Mouse (Mus musculus) MEL (cell line): Measurements from ENCODE around the gene Pdcl3.
"Not testable (repeated sequence)": the region's sequence is repeated elsewhere in the genome, so short reads cannot be mapped to it uniquely, and the experiment has no call there.

Source experiments
- CTCF ChIP-seq, 3 experiments: IDR thresholded peaks in 2 of 3; conservative IDR thresholded peaks in 1 of 3; 2 replicates each; pipeline ENCODE4 v1.5.1; 2011 to 2012; ENCODE audit warnings: low read length in 3 of 3, low read depth in 2 of 3, mild to moderate bottlenecking in 2 of 3, improper control_type of control experiment in 1 of 3, inconsistent platforms in 1 of 3, mixed read lengths in 1 of 3, moderate library complexity in 1 of 3; ENCODE audit not compliant: control insufficient read depth in 1 of 3, insufficient read depth in 1 of 3, poor library complexity in 1 of 3, severe bottlenecking in 1 of 3
- ELF1 ChIP-seq: IDR thresholded peaks from 2 replicates; pipeline ENCODE4 v1.6.1; 2014; ENCODE audit warnings: low read depth, mild to moderate bottlenecking, inconsistent platforms, low read length, improper control_type of control experiment, moderate library complexity
- EP300 ChIP-seq, 2 experiments: IDR thresholded peaks; 2 replicates each; pipeline ENCODE4 v1.6.1; 2011; ENCODE audit warnings: improper control_type of control experiment in 2 of 2, low read length in 2 of 2, low read depth in 1 of 2, mild to moderate bottlenecking in 1 of 2
- KAT2A ChIP-seq: conservative IDR thresholded peaks from 2 replicates; pipeline ENCODE4 v1.6.1; 2012; ENCODE audit warnings: low read depth, low read length, improper control_type of control experiment, inconsistent platforms
- MAX ChIP-seq: IDR thresholded peaks from 2 replicates; pipeline ENCODE4 v1.6.1; 2011; ENCODE audit warnings: low read length, improper control_type of control experiment
- POLR2A ChIP-seq, 2 experiments: IDR thresholded peaks; 2 replicates each; pipeline ENCODE4 v1.6.1; 2011 to 2012; ENCODE audit warnings: low read length in 2 of 2, mild to moderate bottlenecking in 2 of 2, control low read depth in 1 of 2, improper control_type of control experiment in 1 of 2, low read depth in 1 of 2, moderate library complexity in 1 of 2; ENCODE audit not compliant: control insufficient read depth in 1 of 2, insufficient read depth in 1 of 2, poor library complexity in 1 of 2
- POLR2AphosphoS2 ChIP-seq: IDR thresholded peaks from 2 replicates; pipeline ENCODE4 v1.6.1; 2011; ENCODE audit warnings: low read length, improper control_type of control experiment
- SIN3A ChIP-seq: IDR thresholded peaks from 2 replicates; pipeline ENCODE4 v1.6.1; 2012; ENCODE audit warnings: low read length, improper control_type of control experiment, inconsistent platforms
- TCF12 ChIP-seq: IDR thresholded peaks from 2 replicates; pipeline ENCODE4 v1.6.1; 2014; ENCODE audit warnings: low read depth, mild to moderate bottlenecking, inconsistent platforms, low read length, improper control_type of control experiment, moderate library complexity
- UBTF ChIP-seq: IDR thresholded peaks from 2 replicates; pipeline ENCODE4 v1.6.1; 2012; ENCODE audit warnings: low read depth, mild to moderate bottlenecking, inconsistent platforms, low read length, improper control_type of control experiment, moderate library complexity, borderline replicate concordance; ENCODE audit not compliant: insufficient read depth
- ZC3H11A ChIP-seq: IDR thresholded peaks from 2 replicates; pipeline ENCODE4 v1.6.1; 2012; ENCODE audit warnings: low read depth, mild to moderate bottlenecking, inconsistent platforms, low read length, improper control_type of control experiment

- TF ChIP-seq MAX; POLR2A (IDR thresholded peaks at IDR 0.05; ENCODE audit: control insufficient read depth in 1 of 2, insufficient read depth in 1 of 2, low read depth in 1 of 2, low read length in 2 of 2, poor library complexity in 1 of 2); CTCF (IDR thresholded peaks at IDR 0.05 in 2 of 3, conservative IDR thresholded peaks at IDR 0.05 in 1 of 3; ENCODE audit: control insufficient read depth in 1 of 3, insufficient read depth in 1 of 3, low read depth in 2 of 3, low read length in 3 of 3, poor library complexity in 1 of 3, severe bottlenecking in 1 of 3); EP300 (IDR thresholded peaks at IDR 0.05; ENCODE audit: low read depth in 1 of 2, low read length in 2 of 2); ELF1; ZC3H11A; SIN3A; TCF12; UBTF; KAT2A; POLR2AphosphoS2: not testable (repeated sequence)
Observed at GRCm38 (mm10) chr1:39044442-39044841, 59.0 kb downstream of the Pdcl3 start.
